Mouse (Mus musculus) intestine, embryonic 16.5 days (tissue): ENCODE results near the gene Sppl2a. TPM values are rescaled to one million over a fixed set of nuclear protein-coding genes. Genes with fewer than 3 reads are reported as not detected.
A peak's percentile ranks its signal among the peaks of the same experiment; 100 is the strongest.

ENCODE experiments used
- ATAC-seq: fragments of 200-750 bp; cut with Nextera tagmentation; 2 replicates; pipeline ENCODE4 v1.8.0; 2017; ENCODE audit warnings: moderate TSS enrichment, moderate library complexity
- H3K27ac ChIP-seq: fragments of 300-500 bp; sonication (generic); 2 replicates; pipeline ENCODE4 v1.5.1; 2014; ENCODE audit warnings: mild to moderate bottlenecking, low read length
- H3K27me3 ChIP-seq: fragments of 300-500 bp; sonication (generic); replicated peaks from 2 replicates; pipeline ENCODE4 v1.6.1; 2014; ENCODE audit warnings: low read length, control low read depth, mixed read lengths; ENCODE audit not compliant: control insufficient read depth, insufficient read depth
- H3K36me3 ChIP-seq: fragments of 300-500 bp; sonication (generic); 2 replicates; pipeline ENCODE4 v1.6.1; 2014; ENCODE audit warnings: low read length, control low read depth; ENCODE audit not compliant: control insufficient read depth, insufficient read depth
- H3K4me1 ChIP-seq: fragments of 300-500 bp; sonication (generic); 2 replicates; pipeline ENCODE4 v1.6.1; 2014; ENCODE audit warnings: low read length, control low read depth, mixed read lengths; ENCODE audit not compliant: control insufficient read depth, insufficient read depth
- H3K4me2 ChIP-seq: fragments of 300-500 bp; sonication (generic); 2 replicates; pipeline ENCODE4 v1.6.1; 2014; ENCODE audit warnings: low read depth, low read length, control low read depth
- H3K4me3 ChIP-seq: fragments of 300-500 bp; sonication (generic); 2 replicates; pipeline ENCODE4 v1.5.1; 2014; ENCODE audit warnings: mild to moderate bottlenecking, low read length
- H3K9ac ChIP-seq: fragments of 300-500 bp; sonication (generic); 2 replicates; pipeline ENCODE4 v1.6.1; 2014; ENCODE audit warnings: low read depth, low read length
- H3K9me3 ChIP-seq: fragments of 300-500 bp; sonication (generic); 2 replicates; pipeline ENCODE4 v1.6.1; 2016; ENCODE audit warnings: low read length, control low read depth; ENCODE audit not compliant: control insufficient read depth
- WGBS: fragments of 180-500 bp; shearing (Covaris S2); extraction: QIAGEN DNeasy Blood & Tissue Kit; methylation state at CpG from one replicate; pipeline ENCODE4 v1.1.7; 2014; 5-methylcytosine and 5-hydroxymethylcytosine counted together
- polyA plus RNA-seq: library from polyadenylated mRNA; unstranded; fragments of >200 nt; fragmentation: Nextera tagmentation; extraction: Ambion mirVana; gene quantifications from 2 replicates; pipeline ENCODE4 v1.2.1, GENCODE M21; 2015

Sppl2a gene
- polyA plus RNA-seq, 1 experiment from 2014 or later, result 57.8 TPM

GRCm38 (mm10) chr2:126947646-126948045 is 14.6 kb upstream of the Sppl2a start:
- no peak overlapping the region for H3K27ac ChIP-seq
- H3K4me3 ChIP-seq, result no peak overlapping the region
- H3K36me3 ChIP-seq, result no peaks in the 10 kb centered on the region
- no peaks in the 10 kb centered on the region for H3K27me3 ChIP-seq
- H3K9ac ChIP-seq, result no peak overlapping the region
- peak; percentile 14; the same call in 1 of the 2 replicates for ATAC-seq
- no peaks in the 10 kb centered on the region for H3K9me3 ChIP-seq
- H3K4me2 ChIP-seq, result no peak overlapping the region
- peaks cover 4% of the 10 kb centered on the region; the same call in 1 of the 2 replicates for H3K4me1 ChIP-seq

GRCm38 (mm10) chr2:126943211-126943610 is 10.2 kb upstream of the Sppl2a start:
- Histone ChIP-seq H3K4me1 (no peaks in the 10 kb centered on the region), H3K9me3 (no peaks in the 10 kb centered on the region), H3K4me2 (no peak overlapping the region), H3K4me3 (no peak overlapping the region), H3K27ac (no peak overlapping the region), H3K36me3 (no peaks in the 10 kb centered on the region), H3K9ac (no peak overlapping the region), H3K27me3 (no peaks in the 10 kb centered on the region)
- WGBS, result 76% methylated on average over 2 of the region's 2 CpGs
- ATAC-seq, result no peak

GRCm38 (mm10) chr2:126940314-126940866 is 7.4 kb upstream of the Sppl2a start:
- no peak overlapping the region for H3K27ac ChIP-seq
- H3K4me3 ChIP-seq, result no peak overlapping the region
- H3K4me1 ChIP-seq, result no peaks in the 10 kb centered on the region
- ATAC-seq, result no peak
- WGBS, result 86% methylated on average over 3 of the region's 3 CpGs
- no peaks in the 10 kb centered on the region for H3K36me3 ChIP-seq
- no peak overlapping the region for H3K4me2 ChIP-seq
- H3K9ac ChIP-seq, result no peak overlapping the region
- H3K27me3 ChIP-seq, result no peaks in the 10 kb centered on the region
- no peaks in the 10 kb centered on the region for H3K9me3 ChIP-seq

- no peak for ATAC-seq
- no peak overlapping the region for H3K4me2 ChIP-seq
- no peaks in the 10 kb centered on the region for H3K27me3 ChIP-seq
- H3K27ac ChIP-seq, result no peak overlapping the region
- H3K4me3 ChIP-seq, result no peak overlapping the region
- H3K9ac ChIP-seq, result no peak overlapping the region
- peaks cover 3% of the 10 kb centered on the region; the same call in 1 of the 2 replicates for H3K4me1 ChIP-seq
- no peaks in the 10 kb centered on the region for H3K9me3 ChIP-seq
- 71% methylated on average over 6 of the region's 6 CpGs for WGBS
- no peaks in the 10 kb centered on the region for H3K36me3 ChIP-seq
These were observed 5.0 kb upstream of the Sppl2a start for GRCm38 (mm10) chr2:126938069-126938468.

- H3K4me1 ChIP-seq, result peaks cover 5% of the 10 kb centered on the region
- no peak for ATAC-seq
- H3K9ac ChIP-seq, result no peak overlapping the region
- H3K27ac ChIP-seq, result peak overlapping the region; percentile 99; the same call in 1 of the 2 replicates
- H3K36me3 ChIP-seq, result no peaks in the 10 kb centered on the region
- H3K4me2 ChIP-seq, result 0 out of 2 replicates have a peak overlapping the region, but pooled peaks have one; percentile 62
- H3K9me3 ChIP-seq, result no peaks in the 10 kb centered on the region
- no peak overlapping the region for H3K4me3 ChIP-seq
- H3K27me3 ChIP-seq, result no peaks in the 10 kb centered on the region
These were observed 886 bp upstream of the Sppl2a start for GRCm38 (mm10) chr2:126933921-126934320.

GRCm38 (mm10) chr2:126932261-126932896 is 656 bp downstream of the Sppl2a start:
- 1% methylated on average over 15 of the region's 15 CpGs for WGBS
- Histone ChIP-seq H3K27ac (peak overlapping the region; percentile 99), H3K9ac (peak overlapping the region; percentile 90), H3K4me1 (peaks cover 5% of the 10 kb centered on the region), H3K27me3 (no peaks in the 10 kb centered on the region), H3K36me3 (no peaks in the 10 kb centered on the region), H3K9me3 (no peaks in the 10 kb centered on the region), H3K4me3 (peak overlapping the region; percentile 76), H3K4me2 (peak overlapping the region; percentile 54)
- ATAC-seq, result peak; percentile 79

- peak overlapping the region; percentile 54; the same call in 1 of the 2 replicates for H3K4me2 ChIP-seq
- H3K27ac ChIP-seq, result no peak overlapping the region
- no peak for ATAC-seq
- H3K4me1 ChIP-seq, result peaks cover 5% of the 10 kb centered on the region
- H3K36me3 ChIP-seq, result no peaks in the 10 kb centered on the region
- H3K4me3 ChIP-seq, result no peak overlapping the region
- H3K9ac ChIP-seq, result no peak overlapping the region
- H3K9me3 ChIP-seq, result no peaks in the 10 kb centered on the region
- 38% methylated on average over 4 of the region's 4 CpGs for WGBS
- H3K27me3 ChIP-seq, result no peaks in the 10 kb centered on the region
These were observed 1.3 kb downstream of the Sppl2a start for GRCm38 (mm10) chr2:126931784-126932183.

GRCm38 (mm10) chr2:126928681-126929080 is 4.4 kb downstream of the Sppl2a start:
- Histone ChIP-seq H3K4me1 (peaks cover 4% of the 10 kb centered on the region), H3K4me3 (no peak overlapping the region), H3K4me2 (no peak overlapping the region), H3K9ac (no peak overlapping the region), H3K36me3 (no peaks in the 10 kb centered on the region), H3K27me3 (no peaks in the 10 kb centered on the region), H3K27ac (no peak overlapping the region), H3K9me3 (no peaks in the 10 kb centered on the region)
- WGBS, result 90% methylated on average over 6 of the region's 6 CpGs
- ATAC-seq, result no peak

- no peak for ATAC-seq
- peaks cover 8% of the 10 kb centered on the region for H3K36me3 ChIP-seq
- 83% methylated on average over 12 of the region's 12 CpGs for WGBS
- H3K9me3 ChIP-seq, result no peaks in the 10 kb centered on the region
- H3K27me3 ChIP-seq, result no peaks in the 10 kb centered on the region
- H3K9ac ChIP-seq, result no peak overlapping the region
- no peak overlapping the region for H3K4me3 ChIP-seq
- H3K4me1 ChIP-seq, result no peaks in the 10 kb centered on the region
- H3K4me2 ChIP-seq, result no peak overlapping the region
- no peak overlapping the region for H3K27ac ChIP-seq
These were observed 12.5 kb downstream of the Sppl2a start for GRCm38 (mm10) chr2:126920358-126921060.
